Mouse (Mus musculus): Measurements from ENCODE around the gene Spry1. TPM values are rescaled to one million over a fixed set of nuclear protein-coding genes. Genes with fewer than 3 reads are reported as not detected.
A peak's percentile ranks its signal among the peaks of the same experiment; 100 is the strongest.

The Spry1 gene
- polyA plus RNA-seq, 1 experiment from 2014 or later: 19.1 TPM

- Histone ChIP-seq H3K4me1 (ENCODE audit: control insufficient read depth, insufficient read depth, low read length) (peaks cover 15% of the 10 kb centered on the region; the same call in 1 of the 2 replicates), H3K4me2 (replicated peaks; ENCODE audit: low read depth, low read length) (peak overlapping the region; percentile 39), H3K4me3 (ENCODE audit: low read depth, low read length) (peak overlapping the region; percentile 15; the same call in 1 of the 2 replicates), H3K27ac (ENCODE audit: low read length) (peak overlapping the region; percentile 84; the same call in 1 of the 2 replicates), H3K9ac (replicated peaks; ENCODE audit: low read depth, low read length) (0 out of 2 replicates have a peak overlapping the region, but pooled peaks have one; percentile 1), H3K9me3 (ENCODE audit: control insufficient read depth, low read depth, low read length) (no peaks in the 10 kb centered on the region), H3K27me3 (ENCODE audit: control insufficient read depth, insufficient read depth, low read length) (no peaks in the 10 kb centered on the region), H3K36me3 (ENCODE audit: control insufficient read depth, insufficient read depth, low read length) (no peaks in the 10 kb centered on the region)
- no peak for ATAC-seq (ENCODE audit: insufficient number of reproducible peaks, insufficient read depth, low FRiP score, low read depth)
- WGBS: 53% methylated on average over 6 of the region's 6 CpGs
Measured at GRCm38 (mm10) chr3:37654787-37655186, 15.0 kb downstream of the Spry1 start.

GRCm38 (mm10) chr3:37655933-37656633, 16.3 kb downstream of the Spry1 start:
- ATAC-seq (ENCODE audit: insufficient number of reproducible peaks, insufficient read depth, low FRiP score, low read depth): no peak
- H3K9ac ChIP-seq (replicated peaks; ENCODE audit: low read depth, low read length): no peak overlapping the region
- H3K9me3 ChIP-seq (ENCODE audit: control insufficient read depth, low read depth, low read length): no peaks in the 10 kb centered on the region
- no peaks in the 10 kb centered on the region for H3K27me3 ChIP-seq (ENCODE audit: control insufficient read depth, insufficient read depth, low read length)
- 32% methylated on average over 20 of the region's 20 CpGs for WGBS
- no peak overlapping the region; the same call in 1 of the 2 replicates for H3K4me2 ChIP-seq (replicated peaks; ENCODE audit: low read depth, low read length)
- H3K27ac ChIP-seq (ENCODE audit: low read length): no peak overlapping the region
- H3K4me3 ChIP-seq (ENCODE audit: low read depth, low read length): no peak overlapping the region
- H3K36me3 ChIP-seq (ENCODE audit: control insufficient read depth, insufficient read depth, low read length): no peaks in the 10 kb centered on the region
- peaks cover 15% of the 10 kb centered on the region; the same call in 1 of the 2 replicates for H3K4me1 ChIP-seq (ENCODE audit: control insufficient read depth, insufficient read depth, low read length)

GRCm38 (mm10) chr3:37657009-37657408, 17.3 kb downstream of the Spry1 start:
- H3K4me1 ChIP-seq (ENCODE audit: control insufficient read depth, insufficient read depth, low read length): peaks cover 15% of the 10 kb centered on the region; the same call in 1 of the 2 replicates
- no peaks in the 10 kb centered on the region for H3K36me3 ChIP-seq (ENCODE audit: control insufficient read depth, insufficient read depth, low read length)
- H3K27me3 ChIP-seq (ENCODE audit: control insufficient read depth, insufficient read depth, low read length): no peaks in the 10 kb centered on the region
- H3K9me3 ChIP-seq (ENCODE audit: control insufficient read depth, low read depth, low read length): no peaks in the 10 kb centered on the region
- H3K9ac ChIP-seq (replicated peaks; ENCODE audit: low read depth, low read length): no peak overlapping the region
- H3K4me3 ChIP-seq (ENCODE audit: low read depth, low read length): no peak overlapping the region
- H3K4me2 ChIP-seq (replicated peaks; ENCODE audit: low read depth, low read length): peak overlapping the region; percentile 10; the same call in 1 of the 2 replicates
- H3K27ac ChIP-seq (ENCODE audit: low read length): no peak overlapping the region
- 13% methylated on average over 8 of the region's 8 CpGs for WGBS
- ATAC-seq (ENCODE audit: insufficient number of reproducible peaks, insufficient read depth, low FRiP score, low read depth): no peak

DNA sequence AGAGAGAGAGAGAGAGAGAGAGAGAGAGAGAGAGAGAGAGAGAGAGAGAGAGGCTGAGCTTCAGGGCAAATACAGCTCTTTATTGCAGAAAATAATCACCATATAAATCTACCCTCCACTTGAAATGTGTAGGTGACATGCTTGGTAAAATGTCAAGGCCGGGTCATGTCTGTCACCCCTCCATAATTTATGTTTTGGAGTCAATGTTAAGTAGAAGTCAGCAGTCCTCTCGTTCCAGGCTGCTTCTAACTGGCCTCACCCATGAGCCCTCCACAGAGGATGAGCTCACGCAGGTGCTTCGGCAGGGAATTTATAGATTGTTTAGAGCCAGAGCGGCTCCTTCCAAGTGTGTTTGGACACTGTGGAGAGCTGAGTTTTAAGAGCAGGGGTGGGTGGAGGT, 18.4 kb downstream of the Spry1 start:
- Histone ChIP-seq H3K9ac (replicated peaks; ENCODE audit: low read depth, low read length) (no peak overlapping the region), H3K4me3 (ENCODE audit: low read depth, low read length) (no peak overlapping the region), H3K36me3 (ENCODE audit: control insufficient read depth, insufficient read depth, low read length) (no peaks in the 10 kb centered on the region), H3K4me1 (ENCODE audit: control insufficient read depth, insufficient read depth, low read length) (peaks cover 15% of the 10 kb centered on the region; the same call in 1 of the 2 replicates), H3K27ac (ENCODE audit: low read length) (no peak overlapping the region), H3K27me3 (ENCODE audit: control insufficient read depth, insufficient read depth, low read length) (no peaks in the 10 kb centered on the region), H3K9me3 (ENCODE audit: control insufficient read depth, low read depth, low read length) (no peaks in the 10 kb centered on the region), H3K4me2 (replicated peaks; ENCODE audit: low read depth, low read length) (no peak overlapping the region)
- 25% methylated on average over 5 of the region's 5 CpGs for WGBS
- no peak for ATAC-seq (ENCODE audit: insufficient number of reproducible peaks, insufficient read depth, low FRiP score, low read depth)

GRCm38 (mm10) chr3:37659621-37660020, 19.9 kb downstream of the Spry1 start:
- H3K4me3 ChIP-seq (ENCODE audit: low read depth, low read length): no peak overlapping the region
- H3K4me2 ChIP-seq (replicated peaks; ENCODE audit: low read depth, low read length): no peak overlapping the region
- H3K27me3 ChIP-seq (ENCODE audit: control insufficient read depth, insufficient read depth, low read length): no peaks in the 10 kb centered on the region
- no peaks in the 10 kb centered on the region for H3K9me3 ChIP-seq (ENCODE audit: control insufficient read depth, low read depth, low read length)
- ATAC-seq (ENCODE audit: insufficient number of reproducible peaks, insufficient read depth, low FRiP score, low read depth): no peak
- WGBS: 43% methylated on average over 6 of the region's 6 CpGs
- H3K9ac ChIP-seq (replicated peaks; ENCODE audit: low read depth, low read length): no peak overlapping the region
- no peaks in the 10 kb centered on the region for H3K36me3 ChIP-seq (ENCODE audit: control insufficient read depth, insufficient read depth, low read length)
- H3K4me1 ChIP-seq (ENCODE audit: control insufficient read depth, insufficient read depth, low read length): peaks cover 6% of the 10 kb centered on the region; the same call in 1 of the 2 replicates
- no peak overlapping the region for H3K27ac ChIP-seq (ENCODE audit: low read length)

- ATAC-seq (ENCODE audit: insufficient number of reproducible peaks, insufficient read depth, low FRiP score, low read depth): peak; percentile 89; the same call in 1 of the 2 replicates
- no peaks in the 10 kb centered on the region for H3K27me3 ChIP-seq (ENCODE audit: control insufficient read depth, insufficient read depth, low read length)
- peaks cover 13% of the 10 kb centered on the region for H3K4me1 ChIP-seq (ENCODE audit: control insufficient read depth, insufficient read depth, low read length)
- peak overlapping the region; percentile 4; the same call in 1 of the 2 replicates for H3K27ac ChIP-seq (ENCODE audit: low read length)
- H3K9me3 ChIP-seq (ENCODE audit: control insufficient read depth, low read depth, low read length): peaks cover 15% of the 10 kb centered on the region
- H3K4me3 ChIP-seq (ENCODE audit: low read depth, low read length): no peak overlapping the region
- 14% methylated on average over 9 of the region's 9 CpGs for WGBS
- H3K9ac ChIP-seq (replicated peaks; ENCODE audit: low read depth, low read length): no peak overlapping the region
- H3K4me2 ChIP-seq (replicated peaks; ENCODE audit: low read depth, low read length): no peak overlapping the region
- H3K36me3 ChIP-seq (ENCODE audit: control insufficient read depth, insufficient read depth, low read length): no peaks in the 10 kb centered on the region
Measured at GRCm38 (mm10) chr3:37666291-37667118, 26.8 kb downstream of the Spry1 start.

GRCm38 (mm10) chr3:37667119-37667467, 27.3 kb downstream of the Spry1 start:
- H3K4me1 ChIP-seq (ENCODE audit: control insufficient read depth, insufficient read depth, low read length): peaks cover 15% of the 10 kb centered on the region
- no peak overlapping the region for H3K4me3 ChIP-seq (ENCODE audit: low read depth, low read length)
- H3K27me3 ChIP-seq (ENCODE audit: control insufficient read depth, insufficient read depth, low read length): no peaks in the 10 kb centered on the region
- H3K27ac ChIP-seq (ENCODE audit: low read length): peak overlapping the region; percentile 4; the same call in 1 of the 2 replicates
- ATAC-seq (ENCODE audit: insufficient number of reproducible peaks, insufficient read depth, low FRiP score, low read depth): 0 out of 2 replicates have a peak, but pooled peaks have one; percentile 53
- H3K4me2 ChIP-seq (replicated peaks; ENCODE audit: low read depth, low read length): no peak overlapping the region
- no peaks in the 10 kb centered on the region for H3K36me3 ChIP-seq (ENCODE audit: control insufficient read depth, insufficient read depth, low read length)
- H3K9ac ChIP-seq (replicated peaks; ENCODE audit: low read depth, low read length): no peak overlapping the region
- H3K9me3 ChIP-seq (ENCODE audit: control insufficient read depth, low read depth, low read length): peaks cover 15% of the 10 kb centered on the region
- 16% methylated on average over 2 of the region's 2 CpGs for WGBS

GRCm38 (mm10) chr3:37667736-37668135, 28.0 kb downstream of the Spry1 start:
- Histone ChIP-seq H3K36me3 (ENCODE audit: control insufficient read depth, insufficient read depth, low read length) (no peaks in the 10 kb centered on the region), H3K9me3 (ENCODE audit: control insufficient read depth, low read depth, low read length) (peaks cover 15% of the 10 kb centered on the region), H3K27ac (ENCODE audit: low read length) (peak overlapping the region; percentile 49; the same call in 1 of the 2 replicates), H3K4me1 (ENCODE audit: control insufficient read depth, insufficient read depth, low read length) (peaks cover 21% of the 10 kb centered on the region), H3K4me3 (ENCODE audit: low read depth, low read length) (no peak overlapping the region), H3K4me2 (replicated peaks; ENCODE audit: low read depth, low read length) (no peak overlapping the region), H3K9ac (replicated peaks; ENCODE audit: low read depth, low read length) (no peak overlapping the region), H3K27me3 (ENCODE audit: control insufficient read depth, insufficient read depth, low read length) (no peaks in the 10 kb centered on the region)
- no peak for ATAC-seq (ENCODE audit: insufficient number of reproducible peaks, insufficient read depth, low FRiP score, low read depth)
- 27% methylated on average over 7 of the region's 7 CpGs for WGBS
